Mouse (Mus musculus): Measurements from ENCODE around the gene Ostf1. TPM values are rescaled to one million over a fixed set of nuclear protein-coding genes. Genes with fewer than 3 reads are reported as not detected.
A peak's percentile ranks its signal among the peaks of the same experiment; 100 is the strongest.

Ostf1 gene
- polyA plus RNA-seq, 1 experiment: 267 TPM

GRCm38 (mm10) chr19:18632231-18633185 is 885 bp upstream of the Ostf1 start:
- Histone ChIP-seq H3K4me1 (ENCODE audit: control insufficient read depth, insufficient read depth, low read length) (peaks cover 14% of the 10 kb centered on the region), H3K4me3 (ENCODE audit: insufficient read depth, low read length) (peak overlapping the region; percentile 83), H3K27ac (ENCODE audit: insufficient read depth, low read depth, low read length) (no peak overlapping the region)
- no peak for TF ChIP-seq CTCF (IDR thresholded peaks at IDR 0.05; ENCODE audit: low read depth, low read length)

- TF ChIP-seq POLR2A (IDR thresholded peaks at IDR 0.05; ENCODE audit: borderline replicate concordance, low read depth, low read length) (no peak), CTCF (IDR thresholded peaks at IDR 0.05; ENCODE audit: low read depth, low read length) (no peak)
- H3K27ac ChIP-seq (ENCODE audit: insufficient read depth, low read depth, low read length): peak overlapping the region; percentile 95
- peak overlapping the region; percentile 83 for H3K4me3 ChIP-seq (ENCODE audit: insufficient read depth, low read length)
- peaks cover 22% of the 10 kb centered on the region for H3K4me1 ChIP-seq (ENCODE audit: control insufficient read depth, insufficient read depth, low read length)
These were observed 421 bp downstream of the Ostf1 start for GRCm38 (mm10) chr19:18631161-18631643.

GRCm38 (mm10) chr19:18630221-18631119 is 1.2 kb downstream of the Ostf1 start:
- peak overlapping the region; percentile 95 for H3K27ac ChIP-seq (ENCODE audit: insufficient read depth, low read depth, low read length)

GRCm38 (mm10) chr19:18629589-18629988 is 2.0 kb downstream of the Ostf1 start:
- peaks cover 31% of the 10 kb centered on the region for H3K4me1 ChIP-seq (ENCODE audit: control insufficient read depth, insufficient read depth, low read length)
- TF ChIP-seq CTCF (IDR thresholded peaks at IDR 0.05; ENCODE audit: low read depth, low read length): no peak
- H3K27ac ChIP-seq (ENCODE audit: insufficient read depth, low read depth, low read length): no peak overlapping the region
- peak overlapping the region; percentile 23 for H3K4me3 ChIP-seq (ENCODE audit: insufficient read depth, low read length)

More at GRCm38 (mm10) chr19:18630221-18631119, 1.2 kb downstream of the Ostf1 start:
- H3K4me1 ChIP-seq (ENCODE audit: control insufficient read depth, insufficient read depth, low read length): peaks cover 25% of the 10 kb centered on the region
- peak overlapping the region; percentile 83 for H3K4me3 ChIP-seq (ENCODE audit: insufficient read depth, low read length)
- TF ChIP-seq CTCF (IDR thresholded peaks at IDR 0.05; ENCODE audit: low read depth, low read length) (no peak), POLR2A (IDR thresholded peaks at IDR 0.05; ENCODE audit: borderline replicate concordance, low read depth, low read length) (no peak)

GRCm38 (mm10) chr19:18623894-18624293 is 7.7 kb downstream of the Ostf1 start:
- H3K27ac ChIP-seq (ENCODE audit: insufficient read depth, low read depth, low read length): no peak overlapping the region
- peaks cover 67% of the 10 kb centered on the region for H3K4me1 ChIP-seq (ENCODE audit: control insufficient read depth, insufficient read depth, low read length)
- TF ChIP-seq POLR2A (IDR thresholded peaks at IDR 0.05; ENCODE audit: borderline replicate concordance, low read depth, low read length): no peak
- TF ChIP-seq CTCF (IDR thresholded peaks at IDR 0.05; ENCODE audit: low read depth, low read length): no peak
- no peak overlapping the region for H3K4me3 ChIP-seq (ENCODE audit: insufficient read depth, low read length)

GRCm38 (mm10) chr19:18619691-18620090 is 11.9 kb downstream of the Ostf1 start:
- H3K4me1 ChIP-seq (ENCODE audit: control insufficient read depth, insufficient read depth, low read length): peaks cover 66% of the 10 kb centered on the region
- no peak overlapping the region for H3K27ac ChIP-seq (ENCODE audit: insufficient read depth, low read depth, low read length)
- TF ChIP-seq POLR2A (IDR thresholded peaks at IDR 0.05; ENCODE audit: borderline replicate concordance, low read depth, low read length) (no peak), CTCF (IDR thresholded peaks at IDR 0.05; ENCODE audit: low read depth, low read length) (no peak)
- H3K4me3 ChIP-seq (ENCODE audit: insufficient read depth, low read length): no peak overlapping the region

- TF ChIP-seq CTCF (IDR thresholded peaks at IDR 0.05; ENCODE audit: low read depth, low read length) (no peak), POLR2A (IDR thresholded peaks at IDR 0.05; ENCODE audit: borderline replicate concordance, low read depth, low read length) (no peak)
- Histone ChIP-seq H3K27ac (ENCODE audit: insufficient read depth, low read depth, low read length) (no peak overlapping the region), H3K4me3 (ENCODE audit: insufficient read depth, low read length) (no peak overlapping the region), H3K4me1 (ENCODE audit: control insufficient read depth, insufficient read depth, low read length) (peaks cover 64% of the 10 kb centered on the region)
These were observed 12.6 kb downstream of the Ostf1 start for GRCm38 (mm10) chr19:18619060-18619459.

GRCm38 (mm10) chr19:18617504-18617903 is 14.1 kb downstream of the Ostf1 start:
- no peak overlapping the region for H3K27ac ChIP-seq (ENCODE audit: insufficient read depth, low read depth, low read length)
- no peak overlapping the region for H3K4me3 ChIP-seq (ENCODE audit: insufficient read depth, low read length)
- no peak for TF ChIP-seq POLR2A (IDR thresholded peaks at IDR 0.05; ENCODE audit: borderline replicate concordance, low read depth, low read length)
- no peak for TF ChIP-seq CTCF (IDR thresholded peaks at IDR 0.05; ENCODE audit: low read depth, low read length)
- H3K4me1 ChIP-seq (ENCODE audit: control insufficient read depth, insufficient read depth, low read length): peaks cover 55% of the 10 kb centered on the region

- peaks cover 47% of the 10 kb centered on the region for H3K4me1 ChIP-seq (ENCODE audit: control insufficient read depth, insufficient read depth, low read length)
- H3K27ac ChIP-seq (ENCODE audit: insufficient read depth, low read depth, low read length): no peak overlapping the region
- no peak overlapping the region for H3K4me3 ChIP-seq (ENCODE audit: insufficient read depth, low read length)
- TF ChIP-seq CTCF (IDR thresholded peaks at IDR 0.05; ENCODE audit: low read depth, low read length) (no peak), POLR2A (IDR thresholded peaks at IDR 0.05; ENCODE audit: borderline replicate concordance, low read depth, low read length) (no peak)
These were observed 15.9 kb downstream of the Ostf1 start for GRCm38 (mm10) chr19:18615680-18616240.

Data from bone marrow macrophage, adult 2 months (primary cell).